ENCODE assay signal across 21 mouse cellular contexts in genomic region chr3:83251899-83252298, GRCm38 (mm10).
DNase-seq lines count a peak whose midpoint lies in the region; ATAC-seq and TF ChIP-seq lines count a peak whose summit lies in the region.
"Had no signal": no experiment of that assay in that cellular context is flagged by ENCODE, and none has a peak within 500 bp of the region (broad histone marks: within the 10 kb centered on the region; RNA-seq: fewer than 3 reads in every experiment).

No protein-coding gene starts in this region.

- no peak overlapping the region for H3K9ac ChIP-seq in lung, postnatal 0 days (replicated peaks; ENCODE audit: low read depth)
- H3K9ac ChIP-seq: embryonic facial prominence, embryonic 13.5 days; forebrain, embryonic 13.5 days; forebrain, embryonic 15.5 days; forebrain, postnatal 0 days had no signal

- H3K9me3 ChIP-seq in lung, postnatal 0 days (ENCODE audit: low read length), result no peaks in the 10 kb centered on the region
- H3K9me3 ChIP-seq: embryonic facial prominence, embryonic 13.5 days; forebrain, embryonic 13.5 days; forebrain, embryonic 15.5 days had no signal

- TF ChIP-seq CTCF in lung, postnatal 0 days (IDR thresholded peaks at IDR 0.05), result no peak

- peak; percentile 70 for ATAC-seq in lung, postnatal 0 days
- ATAC-seq: activated CD4-positive, CD25-positive, alpha-beta regulatory T cell, adult 4 months; forebrain, embryonic 13.5 days; forebrain, embryonic 15.5 days; forebrain, postnatal 0 days; Patski had no signal

- DNase-seq in heart, adult 11 months, result peak; percentile 78
- no peak for DNase-seq in heart, adult 9 months (ENCODE audit: low spot score in 2 of 2)
- peak; percentile 43 for DNase-seq in lung, postnatal 0 days (ENCODE audit: low spot score)
- no peak for DNase-seq in lung, adult 18-20 months
- DNase-seq in lung, postnatal 25 days (ENCODE audit: low spot score), result peak; percentile 36
- no peak for DNase-seq in lung, postnatal 14 days
- DNase-seq in lung, postnatal 36 days, result peak; percentile 32
- no peak for DNase-seq in kidney, adult 11 months
- DNase-seq: adrenal gland, adult 8-10 months; adrenal gland, postnatal 14 days; cerebellum, adult 11-12 months; cerebellum, adult 2 months; cerebellum, adult 9-10 months; cerebellum, postnatal 10 days; cerebellum, postnatal 25 days; forebrain, postnatal 0 days had no signal

- H3K4me2 ChIP-seq in lung, postnatal 0 days (replicated peaks; ENCODE audit: low read depth, low read length), result no peak overlapping the region
- H3K4me2 ChIP-seq: embryonic facial prominence, embryonic 13.5 days; forebrain, embryonic 13.5 days; forebrain, embryonic 15.5 days had no signal

- H3K27me3 ChIP-seq in lung, postnatal 0 days (replicated peaks; ENCODE audit: insufficient read depth, low read length), result no peaks in the 10 kb centered on the region
- H3K27me3 ChIP-seq: embryonic facial prominence, embryonic 13.5 days; forebrain, embryonic 13.5 days; forebrain, embryonic 15.5 days had no signal

- no peaks in the 10 kb centered on the region for H3K36me3 ChIP-seq in lung, postnatal 0 days (ENCODE audit: insufficient read depth, low read length)
- H3K36me3 ChIP-seq: embryonic facial prominence, embryonic 13.5 days; forebrain, embryonic 15.5 days had no signal

- no peak overlapping the region for H3K4me3 ChIP-seq in lung, postnatal 0 days (ENCODE audit: low read depth, low read length)
- H3K4me3 ChIP-seq: embryonic facial prominence, embryonic 13.5 days; forebrain, embryonic 13.5 days; forebrain, embryonic 15.5 days had no signal

- 30% methylated on average over 7 of the region's 7 CpGs for WGBS in lung, postnatal 0 days

- peak; percentile 81 for TF ChIP-seq EP300 in lung, postnatal 0 days (IDR thresholded peaks at IDR 0.05)

- H3K27ac ChIP-seq in lung, postnatal 0 days (ENCODE audit: low read length), result no peak overlapping the region
- H3K27ac ChIP-seq: embryonic facial prominence, embryonic 13.5 days; forebrain, embryonic 13.5 days; forebrain, embryonic 15.5 days had no signal

- no peaks in the 10 kb centered on the region for H3K4me1 ChIP-seq in lung, postnatal 0 days (ENCODE audit: insufficient read depth, low read depth, low read length)
- H3K4me1 ChIP-seq: forebrain, embryonic 13.5 days; forebrain, embryonic 15.5 days had no signal

Comparison
In these comparisons a context has a peak if more than half of its experiments do, and no peak if none do; other contexts are left out.
1. DNase-seq: peak in heart, adult 11 months (single experiment), lung, postnatal 0 days (single experiment), lung, postnatal 25 days (single experiment) and lung, postnatal 36 days (single experiment); none in heart, adult 9 months (0 of 2), lung, adult 18-20 months (0 of 2), lung, postnatal 14 days (single experiment) and kidney, adult 11 months (single experiment).